Mouse (Mus musculus) hindbrain, embryonic 10.5 days (tissue): ENCODE results near the gene Ppp1r27. TPM values are rescaled to one million over a fixed set of nuclear protein-coding genes. Genes with fewer than 3 reads are reported as not detected.
"Not testable (repeated sequence)": the region's sequence is repeated elsewhere in the genome, so short reads cannot be mapped to it uniquely, and the experiment has no call there.

ENCODE experiments used
- DNase-seq: peaks from one replicate; pipeline ENCODE4 v3.0.0-alpha.2; 2017; ENCODE audit warnings: low spot score
- H3K27ac ChIP-seq: fragments of 300-500 bp; sonication (generic); 2 replicates; pipeline ENCODE4 v1.5.1; 2016; ENCODE audit warnings: mild to moderate bottlenecking, moderate library complexity
- H3K27me3 ChIP-seq: fragments of 300-500 bp; sonication (generic); 2 replicates; pipeline ENCODE4 v1.6.1; 2016; ENCODE audit warnings: mild to moderate bottlenecking; ENCODE audit not compliant: poor library complexity, insufficient read depth, severe bottlenecking
- H3K36me3 ChIP-seq: fragments of 300-500 bp; sonication (generic); 2 replicates; pipeline ENCODE4 v1.6.1; 2016; ENCODE audit warnings: mild to moderate bottlenecking, moderate library complexity
- H3K4me1 ChIP-seq: fragments of 300-500 bp; sonication (generic); replicated peaks from 2 replicates; pipeline ENCODE4 v1.6.1; 2016; ENCODE audit warnings: mild to moderate bottlenecking
- H3K4me3 ChIP-seq: fragments of 300-500 bp; sonication (generic); 2 replicates; pipeline ENCODE4 v1.5.1; 2016; ENCODE audit warnings: mild to moderate bottlenecking, moderate library complexity
- H3K9me3 ChIP-seq: fragments of 300-500 bp; sonication (generic); 2 replicates; pipeline ENCODE4 v1.6.1; 2016; ENCODE audit warnings: mild to moderate bottlenecking, moderate library complexity
- WGBS: fragments of 180-500 bp; shearing (Covaris S2); methylation state at CpG from one replicate; pipeline ENCODE4 v1.1.7; 2016; 5-methylcytosine and 5-hydroxymethylcytosine counted together
- polyA plus RNA-seq: library from polyadenylated mRNA; unstranded; fragments of >200 nt; fragmentation: Nextera tagmentation; extraction: Ambion mirVana; gene quantifications from 2 replicates; pipeline ENCODE4 v1.2.1, GENCODE M21; 2016

The Ppp1r27 gene
- polyA plus RNA-seq, 1 experiment from 2014 or later = 0.27 TPM

DNA sequence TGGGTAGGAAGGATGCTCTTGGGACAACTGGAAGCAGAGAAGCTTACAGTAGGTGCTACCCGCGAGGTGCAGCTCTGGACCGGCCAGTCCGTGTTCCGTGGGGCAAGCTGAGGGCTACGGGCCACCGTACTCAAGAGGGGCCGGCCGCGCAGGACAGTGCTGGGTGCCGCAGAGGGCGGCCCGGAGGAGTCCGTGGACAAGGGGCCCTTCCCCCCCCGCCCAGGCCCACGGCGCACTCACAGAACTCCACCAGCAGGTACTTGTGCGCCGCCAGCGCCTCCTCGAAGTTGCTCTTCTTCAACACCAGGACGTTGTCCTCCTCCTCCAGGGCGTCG is 21.5 kb upstream of the Ppp1r27 start:
- peaks cover 29% of the 10 kb centered on the region for H3K4me1 ChIP-seq
- H3K27me3 ChIP-seq = no peaks in the 10 kb centered on the region
- no peaks in the 10 kb centered on the region for H3K9me3 ChIP-seq
- H3K27ac ChIP-seq = peak overlapping the region; percentile 97
- no peak for DNase-seq
- peak overlapping the region; percentile 100 for H3K4me3 ChIP-seq
- peaks cover 48% of the 10 kb centered on the region for H3K36me3 ChIP-seq
- under 1% methylated on average over 24 of the region's 24 CpGs for WGBS

DNA sequence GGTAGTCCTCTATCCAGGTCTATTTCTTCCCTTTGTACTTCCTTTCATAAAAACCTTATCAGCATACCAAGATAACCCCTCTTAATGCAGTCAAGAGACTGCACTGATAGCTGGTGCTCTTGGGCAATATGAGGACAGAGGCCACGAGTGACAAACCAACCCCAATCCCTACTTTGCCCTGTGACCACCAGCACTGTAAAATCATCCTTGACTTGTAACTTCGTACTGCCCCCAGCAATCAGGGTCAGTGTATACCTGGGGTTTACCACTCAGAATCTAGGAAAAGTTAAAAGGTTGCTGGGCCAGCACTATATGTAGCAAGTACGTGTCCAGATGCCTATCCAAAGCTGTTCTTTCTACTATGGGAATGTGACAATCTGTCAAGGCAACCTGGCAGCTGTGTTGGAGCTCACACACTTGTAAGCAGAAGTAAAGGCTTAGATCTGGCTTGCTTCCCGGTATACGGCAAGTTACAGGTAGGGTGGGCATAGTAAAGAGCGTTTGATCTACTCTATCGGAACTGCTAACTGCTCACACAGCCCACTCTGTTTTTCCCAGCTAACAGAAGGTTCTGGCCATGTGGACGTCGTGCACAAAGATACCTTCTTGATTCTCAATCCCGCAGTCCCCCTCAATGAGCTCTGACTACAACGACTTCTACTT is 21.0 kb upstream of the Ppp1r27 start:
- WGBS = 18% methylated on average over 11 of the region's 11 CpGs
- DNase-seq = no peak
- Histone ChIP-seq H3K9me3 (no peaks in the 10 kb centered on the region), H3K4me1 (peaks cover 29% of the 10 kb centered on the region), H3K36me3 (peaks cover 48% of the 10 kb centered on the region), H3K27ac (peak overlapping the region; percentile 97), H3K27me3 (no peaks in the 10 kb centered on the region), H3K4me3 (peak overlapping the region; percentile 100)

DNA sequence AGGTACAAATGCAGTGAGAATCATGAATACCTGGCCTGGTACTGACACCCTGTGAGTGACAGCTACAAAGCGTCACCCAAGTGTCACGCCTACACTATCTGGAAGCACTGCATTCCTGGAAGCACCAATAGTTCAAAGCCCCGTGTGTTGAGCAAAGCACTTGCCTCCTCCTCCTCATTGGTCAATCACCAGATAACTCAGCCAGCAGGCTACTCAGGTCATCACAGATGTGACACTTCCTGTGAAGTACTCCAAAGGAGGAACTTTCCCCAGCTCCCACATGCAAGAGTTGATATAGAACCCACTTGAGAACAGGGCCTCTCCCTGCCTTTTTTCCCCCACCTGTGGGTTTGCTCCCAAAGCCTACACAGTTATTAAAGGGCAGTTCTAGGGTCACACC is 20.2 kb upstream of the Ppp1r27 start:
- Histone ChIP-seq H3K27ac (peak overlapping the region; percentile 97; the same call in 1 of the 2 replicates), H3K4me3 (peak overlapping the region; percentile 100), H3K4me1 (peaks cover 29% of the 10 kb centered on the region), H3K9me3 (no peaks in the 10 kb centered on the region), H3K36me3 (peaks cover 55% of the 10 kb centered on the region), H3K27me3 (no peaks in the 10 kb centered on the region)
- 84% methylated on average over 3 of the region's 3 CpGs for WGBS
- no peak for DNase-seq

DNA sequence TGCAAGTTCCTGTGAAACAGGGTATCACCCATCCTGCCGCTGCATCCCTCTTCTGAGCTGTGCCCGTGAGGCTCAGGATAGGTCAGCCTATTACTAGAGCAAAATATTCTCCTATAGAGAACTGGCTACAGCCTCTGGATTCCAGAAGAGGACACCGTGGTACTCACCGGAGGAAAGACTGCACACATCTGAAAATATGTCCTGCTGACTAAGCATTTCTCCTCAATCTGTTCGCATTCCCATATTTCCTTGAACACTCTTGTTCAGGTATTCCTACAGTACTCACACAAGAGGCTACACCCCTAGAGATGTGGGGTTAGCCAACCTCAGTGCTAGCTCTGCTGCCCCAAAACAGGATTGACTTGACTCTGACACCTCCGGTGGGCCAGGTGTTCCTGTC is 17.4 kb upstream of the Ppp1r27 start:
- Histone ChIP-seq H3K9me3 (no peaks in the 10 kb centered on the region), H3K4me3 (no peak overlapping the region), H3K27ac (no peak overlapping the region), H3K27me3 (no peaks in the 10 kb centered on the region), H3K4me1 (peaks cover 17% of the 10 kb centered on the region), H3K36me3 (peaks cover 83% of the 10 kb centered on the region)
- no peak for DNase-seq
- whole genome bisulfite sequencing = 93% methylated on average over 6 of the region's 6 CpGs

DNA sequence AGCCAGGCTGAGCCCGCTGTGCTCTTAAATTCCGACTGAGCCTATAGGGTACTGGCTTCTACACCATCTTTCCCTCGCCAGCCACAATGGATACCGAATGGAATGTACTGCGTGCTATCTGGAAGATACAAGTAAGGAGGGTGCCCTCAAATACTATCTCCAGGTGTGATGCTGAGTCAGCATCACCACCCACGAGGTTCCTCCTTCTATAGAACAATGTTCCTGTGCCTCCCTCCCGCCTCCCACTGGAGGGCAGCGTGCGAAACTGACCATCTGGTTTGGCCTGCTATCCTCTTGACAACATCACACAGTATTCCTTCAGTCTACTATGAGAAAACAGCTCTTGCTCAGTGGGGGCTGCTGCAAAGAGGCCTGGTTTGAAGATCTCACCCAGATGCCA is 14.2 kb upstream of the Ppp1r27 start:
- Histone ChIP-seq H3K4me1 (no peaks in the 10 kb centered on the region), H3K27me3 (no peaks in the 10 kb centered on the region), H3K9me3 (no peaks in the 10 kb centered on the region), H3K4me3 (no peak overlapping the region), H3K36me3 (peaks cover 100% of the 10 kb centered on the region), H3K27ac (no peak overlapping the region)
- DNase-seq = no peak
- 87% methylated on average over 9 of the region's 9 CpGs for WGBS

DNA sequence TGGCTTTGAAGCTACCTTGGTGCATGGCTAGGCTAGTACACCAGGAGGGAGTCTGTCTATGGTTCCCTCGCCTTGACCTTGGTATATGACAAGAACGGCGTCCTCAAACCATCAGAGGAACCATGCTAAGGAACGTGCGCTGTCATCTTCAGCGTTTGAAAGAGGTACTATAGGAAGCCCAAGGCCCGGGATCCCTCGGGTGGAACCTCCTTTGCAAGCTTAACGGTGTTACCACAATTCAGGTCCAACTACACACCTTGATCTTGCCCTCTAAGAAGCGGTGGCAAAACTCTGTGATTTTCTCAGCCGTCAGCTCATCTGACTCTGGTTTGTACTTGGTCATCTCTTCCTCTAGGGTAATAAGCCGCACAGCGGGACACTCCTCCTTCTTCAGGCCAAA is 12.0 kb upstream of the Ppp1r27 start:
- no peak for DNase-seq

DNA sequence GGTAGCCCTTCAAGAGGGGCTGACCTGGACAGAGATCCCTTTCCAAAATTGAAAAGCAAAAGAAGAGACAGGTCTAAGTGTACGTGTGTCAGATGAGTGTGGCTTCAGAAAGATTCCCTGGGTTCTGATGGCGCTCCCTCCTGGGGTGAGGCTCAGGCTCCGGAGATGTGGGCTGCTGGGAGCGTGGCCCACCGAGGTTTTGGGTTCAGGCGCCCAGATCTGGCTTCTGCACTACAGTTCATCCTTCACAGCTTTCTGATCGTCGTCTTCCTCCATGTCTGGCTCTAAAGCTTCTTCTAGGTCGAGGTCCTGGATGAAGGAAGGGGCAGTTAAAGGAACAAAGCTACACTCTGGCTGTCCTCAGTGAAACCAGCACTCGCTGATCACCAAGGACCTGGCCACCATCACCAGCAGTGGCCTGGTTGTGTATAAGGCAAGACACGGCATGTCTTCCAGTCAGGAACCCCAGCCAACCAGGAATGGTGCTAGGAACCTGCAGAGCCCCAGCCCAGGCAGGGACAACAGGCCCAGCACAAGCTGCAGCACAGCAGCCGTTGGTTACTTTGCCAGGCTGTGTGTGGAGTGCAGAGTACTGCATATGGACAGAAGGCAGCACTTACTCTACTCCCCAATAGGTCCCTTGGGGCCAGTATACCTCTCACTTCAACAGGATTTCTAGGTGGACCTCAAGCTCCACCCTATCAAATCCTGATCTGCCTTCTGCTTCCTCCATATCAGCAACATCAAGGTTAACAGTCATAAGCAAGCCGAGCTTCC is 10.2 kb upstream of the Ppp1r27 start:
- Histone ChIP-seq H3K36me3 (peaks cover 78% of the 10 kb centered on the region), H3K9me3 (peaks cover 8% of the 10 kb centered on the region; the same call in 1 of the 2 replicates), H3K4me1 (no peaks in the 10 kb centered on the region), H3K27me3 (no peaks in the 10 kb centered on the region), H3K4me3 (no peak overlapping the region), H3K27ac (no peak overlapping the region)
- 95% methylated on average over 13 of the region's 13 CpGs for WGBS
- DNase-seq = no peak

More for the DNA sequence above, 12.0 kb upstream of the Ppp1r27 start:
- H3K4me1 ChIP-seq = no peaks in the 10 kb centered on the region
- WGBS = 95% methylated on average over 13 of the region's 13 CpGs
- H3K9me3 ChIP-seq = no peaks in the 10 kb centered on the region
- peaks cover 96% of the 10 kb centered on the region for H3K36me3 ChIP-seq
- H3K4me3 ChIP-seq = no peak overlapping the region
- no peaks in the 10 kb centered on the region for H3K27me3 ChIP-seq
- H3K27ac ChIP-seq = no peak overlapping the region

DNA sequence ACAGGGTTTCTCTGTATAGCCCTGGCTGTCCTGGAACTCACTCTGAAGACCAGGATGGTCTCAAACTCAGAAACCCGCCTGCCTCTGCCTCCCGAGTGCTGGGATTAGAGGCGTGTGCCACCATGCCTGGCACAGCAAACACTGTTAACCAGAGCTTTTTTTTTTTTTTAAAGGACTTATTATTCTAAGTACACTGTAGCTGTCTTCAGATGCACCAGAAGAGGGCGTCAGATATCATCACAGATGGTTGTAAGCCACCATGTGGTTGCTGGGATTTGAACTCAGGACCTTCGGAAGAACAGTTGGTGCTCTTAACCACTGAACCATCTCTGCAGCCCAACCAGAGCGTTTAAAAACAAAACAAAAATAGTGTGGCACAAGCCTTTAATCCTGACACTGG is 7.9 kb upstream of the Ppp1r27 start:
- not testable (repeated sequence) for H3K27me3 ChIP-seq, H3K4me3 ChIP-seq, H3K27ac ChIP-seq, H3K9me3 ChIP-seq, H3K4me1 ChIP-seq, DNase-seq
- H3K36me3 ChIP-seq = peaks cover 55% of the 10 kb centered on the region
- 88% methylated on average over 6 of the region's 6 CpGs for WGBS

DNA sequence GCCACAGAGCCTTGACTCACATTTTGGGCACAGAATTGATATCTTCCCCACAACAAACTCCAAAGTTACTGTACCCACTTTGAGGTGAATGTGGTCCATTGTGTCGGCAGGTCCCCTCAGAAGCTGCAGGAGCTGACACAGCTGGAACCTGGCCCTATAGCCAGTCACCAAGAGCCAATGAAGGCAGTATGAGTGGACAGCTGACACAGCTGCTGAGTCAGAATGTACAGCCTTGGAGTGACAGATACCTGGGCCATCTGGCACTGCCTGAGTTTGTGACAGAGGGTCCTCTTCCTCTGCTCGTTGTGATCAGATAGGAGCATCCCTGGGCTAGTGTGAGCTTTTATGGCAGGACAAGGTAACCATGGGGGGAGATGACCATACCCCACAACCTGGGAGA is 4.3 kb upstream of the Ppp1r27 start:
- Histone ChIP-seq H3K27ac (no peak overlapping the region), H3K4me3 (no peak overlapping the region), H3K27me3 (no peaks in the 10 kb centered on the region), H3K4me1 (peaks cover 6% of the 10 kb centered on the region), H3K9me3 (peaks cover 8% of the 10 kb centered on the region; the same call in 1 of the 2 replicates), H3K36me3 (peaks cover 23% of the 10 kb centered on the region)
- whole genome bisulfite sequencing = 91% methylated on average over 2 of the region's 2 CpGs
- no peak for DNase-seq

DNA sequence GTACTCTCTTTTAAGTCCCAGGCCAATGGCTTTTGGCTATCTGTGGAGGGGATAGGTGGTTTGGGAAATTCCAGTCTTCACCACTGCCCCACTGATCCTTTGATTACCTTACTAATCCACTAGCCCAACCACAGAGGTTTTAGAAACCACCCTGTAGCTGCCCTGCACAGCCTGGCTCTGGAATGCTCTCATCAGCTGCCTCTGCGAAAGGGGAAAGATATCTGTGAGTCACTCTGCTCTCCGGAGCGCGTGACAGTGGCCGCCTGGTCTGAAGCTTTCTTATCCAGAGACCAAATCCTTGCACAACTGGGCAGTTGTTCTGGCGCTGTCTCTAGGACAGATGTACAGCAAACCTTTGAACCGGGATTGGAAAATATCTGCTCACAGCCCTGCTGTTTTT is 3.9 kb upstream of the Ppp1r27 start:
- WGBS = 84% methylated on average over 7 of the region's 7 CpGs
- DNase-seq = no peak
- Histone ChIP-seq H3K36me3 (peaks cover 18% of the 10 kb centered on the region), H3K4me3 (no peak overlapping the region), H3K4me1 (peaks cover 10% of the 10 kb centered on the region), H3K9me3 (peaks cover 8% of the 10 kb centered on the region; the same call in 1 of the 2 replicates), H3K27me3 (no peaks in the 10 kb centered on the region), H3K27ac (no peak overlapping the region)

DNA sequence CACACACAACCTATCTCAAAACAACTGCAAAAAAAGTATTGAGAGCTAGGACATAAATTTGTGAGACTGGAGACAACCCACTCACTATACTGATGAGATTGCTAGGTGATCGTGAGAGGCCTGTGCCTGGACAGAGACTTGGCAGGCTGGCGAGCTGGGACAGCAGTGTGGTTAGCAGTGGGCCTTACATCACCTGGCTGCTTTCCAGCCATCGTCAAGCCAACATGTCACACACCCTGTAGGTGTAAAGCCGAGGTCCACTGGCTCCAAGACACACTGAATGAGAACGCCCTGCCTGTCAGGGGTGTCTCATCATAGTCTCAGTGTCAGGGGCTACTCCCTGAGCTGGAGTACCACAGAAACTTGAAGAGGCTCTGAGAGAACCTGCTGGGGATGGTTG is 1.8 kb upstream of the Ppp1r27 start:
- 81% methylated on average over 5 of the region's 5 CpGs for WGBS
- Histone ChIP-seq H3K4me1 (peaks cover 29% of the 10 kb centered on the region), H3K27me3 (no peaks in the 10 kb centered on the region), H3K9me3 (peaks cover 7% of the 10 kb centered on the region; the same call in 1 of the 2 replicates), H3K4me3 (no peak overlapping the region), H3K36me3 (peaks cover 7% of the 10 kb centered on the region; the same call in 1 of the 2 replicates), H3K27ac (no peak overlapping the region)
- no peak for DNase-seq

DNA sequence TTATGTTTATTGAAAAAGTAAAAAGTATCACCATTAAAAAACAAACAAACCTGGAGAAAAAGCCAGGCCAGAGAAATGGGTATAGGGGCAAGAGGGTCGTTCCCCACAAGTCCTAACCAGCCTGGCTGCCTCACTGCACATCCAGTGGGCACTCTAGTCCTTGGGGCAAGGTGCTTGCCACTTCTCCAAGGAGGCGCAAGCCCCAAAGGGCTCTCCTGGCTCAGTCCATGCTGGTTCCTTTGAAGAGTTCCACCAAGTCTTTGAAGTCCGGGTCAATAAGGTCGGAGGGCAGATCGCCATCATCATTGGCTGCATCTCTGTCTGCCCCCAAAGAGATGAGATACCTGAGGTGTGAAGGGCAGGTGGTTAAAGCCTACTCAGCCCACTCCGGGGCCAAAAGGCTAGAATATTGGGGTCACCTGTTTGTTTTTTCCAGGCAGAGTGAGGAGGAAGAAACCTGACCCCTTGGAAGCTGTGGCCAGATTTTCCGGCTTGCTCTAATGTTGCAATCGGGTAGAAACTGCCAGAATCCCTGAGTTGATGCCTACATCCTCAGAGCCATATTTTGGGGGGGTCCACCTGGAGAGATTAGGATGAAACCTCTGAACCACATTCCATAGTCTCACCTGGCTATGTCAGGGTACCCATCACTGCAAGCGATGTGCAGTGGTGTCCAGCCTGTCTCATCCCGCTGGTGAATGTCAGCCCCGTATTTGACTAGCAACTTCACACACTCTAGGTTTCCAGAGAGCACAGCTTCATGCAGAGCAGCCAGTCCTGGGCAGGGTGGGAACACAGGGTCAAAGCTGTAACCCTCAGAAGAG is 734 bp downstream of the Ppp1r27 start:
- no peak for DNase-seq
- 73% methylated on average over 11 of the region's 11 CpGs for WGBS
- H3K27ac ChIP-seq = peak overlapping the region; percentile 96

More for the DNA sequence above, 734 bp downstream of the Ppp1r27 start:
- peaks cover 30% of the 10 kb centered on the region for H3K36me3 ChIP-seq
- H3K27me3 ChIP-seq = no peaks in the 10 kb centered on the region
- peaks cover 35% of the 10 kb centered on the region for H3K4me1 ChIP-seq
- peak overlapping the region; percentile 100 for H3K4me3 ChIP-seq
- H3K9me3 ChIP-seq = no peaks in the 10 kb centered on the region
